Mouse (Mus musculus): ENCODE results near the gene Sumo2.
"Not testable (repeated sequence)": the region's sequence is repeated elsewhere in the genome, so short reads cannot be mapped to it uniquely, and the experiment has no call there.

Gene Sumo2

DNA sequence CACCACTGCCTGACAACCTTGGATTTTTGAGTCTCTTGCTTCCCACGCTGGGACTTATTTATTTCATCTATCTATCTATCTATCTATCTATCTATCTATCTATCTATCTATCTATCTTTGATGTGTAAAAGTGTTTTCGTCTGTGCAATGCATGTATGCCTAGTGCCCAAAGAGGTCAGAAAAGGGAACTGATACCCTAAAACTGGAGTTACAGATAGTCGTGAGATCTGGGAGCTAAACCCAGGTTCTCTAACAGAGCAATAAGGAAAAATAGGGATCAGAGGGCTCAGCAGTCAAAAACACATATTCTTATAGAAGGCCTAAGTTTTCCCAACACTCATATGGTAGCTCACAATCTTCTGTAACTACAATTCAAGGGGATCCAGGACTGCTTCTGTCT is 16.5 kb downstream of the Sumo2 start:
- in situ Hi-C loops (cut with MboI; ENCODE audit: low sequenced_read_pairs) = no loop called here

DNA sequence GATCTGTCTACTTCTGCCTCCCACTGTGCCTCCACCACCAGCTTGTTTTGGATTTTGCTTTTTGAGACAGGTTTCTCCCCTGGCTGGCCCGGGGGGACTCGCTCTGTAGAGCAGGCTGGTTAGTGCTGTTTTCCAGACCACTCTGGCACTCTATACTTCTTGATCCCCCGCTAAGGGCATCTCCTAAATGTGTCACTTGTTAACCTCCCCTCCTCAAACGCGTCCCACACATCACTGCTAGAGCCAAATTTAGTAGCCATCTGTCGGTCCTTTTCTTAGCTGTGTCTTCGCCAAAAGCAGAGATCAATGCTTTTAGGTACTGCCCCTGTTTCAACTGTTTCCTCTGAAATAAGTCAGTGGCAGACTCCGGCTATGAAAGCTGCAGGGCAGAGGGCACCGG is 17.4 kb downstream of the Sumo2 start:
- in situ Hi-C loops (cut with MboI; ENCODE audit: low sequenced_read_pairs) = no loop called here

DNA sequence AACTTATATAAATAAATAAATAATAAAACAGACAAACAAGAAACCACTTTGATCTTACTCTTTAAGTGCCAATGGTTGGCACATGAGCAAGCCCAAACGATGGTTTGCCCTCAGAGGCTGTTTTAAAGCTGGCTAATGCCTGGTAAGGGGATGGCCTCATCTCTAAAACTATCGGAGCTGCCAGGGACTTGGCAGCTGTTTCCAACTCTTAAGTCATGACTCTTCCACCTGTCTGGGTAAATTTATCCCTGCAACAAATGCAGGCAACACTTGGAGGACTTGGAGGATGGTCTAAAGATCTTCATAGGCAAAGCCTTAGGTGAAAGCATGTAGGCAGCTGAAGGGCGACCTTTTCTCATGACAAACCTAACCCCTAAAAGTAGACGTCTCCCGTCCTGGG is 19.1 kb downstream of the Sumo2 start:
- in situ Hi-C loops (cut with MboI; ENCODE audit: low sequenced_read_pairs) = no loop called here

DNA sequence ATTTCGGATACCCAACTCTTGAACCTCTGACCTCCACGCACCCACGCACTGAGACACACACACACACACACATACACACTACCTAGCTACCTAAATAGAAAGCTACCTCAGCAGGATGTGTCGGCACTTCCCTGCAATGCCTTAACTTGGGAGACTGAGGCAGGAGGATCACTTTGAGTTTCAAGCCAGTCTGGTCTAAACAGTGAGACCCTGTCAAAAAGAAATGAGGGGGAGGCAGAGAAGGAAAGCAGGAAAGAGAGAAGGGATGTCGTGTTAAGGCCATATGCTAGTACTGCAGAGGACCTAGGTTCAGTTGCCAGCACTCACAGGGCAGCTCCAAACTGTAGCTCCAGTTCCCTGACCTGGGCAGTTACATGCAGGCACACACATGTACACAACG is 21.1 kb downstream of the Sumo2 start:
- in situ Hi-C loops (cut with MboI; ENCODE audit: low sequenced_read_pairs) = no loop called here

DNA sequence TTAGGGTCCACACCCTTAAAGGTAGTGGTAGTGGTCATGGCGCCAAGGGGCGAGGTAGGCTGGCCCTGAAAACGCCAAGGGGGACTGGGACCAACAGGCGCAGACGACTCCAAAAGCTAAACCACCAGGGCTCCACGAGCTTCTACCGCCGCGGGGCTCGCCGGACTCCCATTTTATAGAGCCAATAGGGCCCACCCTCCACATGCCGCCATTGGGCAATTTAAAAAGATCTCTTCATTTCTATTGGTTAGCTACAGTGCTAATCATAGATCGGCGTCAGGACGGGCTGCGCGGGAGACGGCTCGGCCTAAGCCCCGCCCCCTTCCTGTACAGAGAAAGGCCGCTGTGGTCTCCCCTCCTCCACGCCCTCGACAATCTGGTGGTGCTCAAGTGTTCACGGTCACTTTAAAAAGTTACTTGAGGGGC is 21.8 kb downstream of the Sumo2 start, which contains the start of gene Jpt1:
Gene Jpt1, minus strand, starts transcription at position 150 of the 426 bp plus-strand sequence.
- in situ Hi-C loops (cut with MboI; ENCODE audit: low sequenced_read_pairs) = no loop called here

DNA sequence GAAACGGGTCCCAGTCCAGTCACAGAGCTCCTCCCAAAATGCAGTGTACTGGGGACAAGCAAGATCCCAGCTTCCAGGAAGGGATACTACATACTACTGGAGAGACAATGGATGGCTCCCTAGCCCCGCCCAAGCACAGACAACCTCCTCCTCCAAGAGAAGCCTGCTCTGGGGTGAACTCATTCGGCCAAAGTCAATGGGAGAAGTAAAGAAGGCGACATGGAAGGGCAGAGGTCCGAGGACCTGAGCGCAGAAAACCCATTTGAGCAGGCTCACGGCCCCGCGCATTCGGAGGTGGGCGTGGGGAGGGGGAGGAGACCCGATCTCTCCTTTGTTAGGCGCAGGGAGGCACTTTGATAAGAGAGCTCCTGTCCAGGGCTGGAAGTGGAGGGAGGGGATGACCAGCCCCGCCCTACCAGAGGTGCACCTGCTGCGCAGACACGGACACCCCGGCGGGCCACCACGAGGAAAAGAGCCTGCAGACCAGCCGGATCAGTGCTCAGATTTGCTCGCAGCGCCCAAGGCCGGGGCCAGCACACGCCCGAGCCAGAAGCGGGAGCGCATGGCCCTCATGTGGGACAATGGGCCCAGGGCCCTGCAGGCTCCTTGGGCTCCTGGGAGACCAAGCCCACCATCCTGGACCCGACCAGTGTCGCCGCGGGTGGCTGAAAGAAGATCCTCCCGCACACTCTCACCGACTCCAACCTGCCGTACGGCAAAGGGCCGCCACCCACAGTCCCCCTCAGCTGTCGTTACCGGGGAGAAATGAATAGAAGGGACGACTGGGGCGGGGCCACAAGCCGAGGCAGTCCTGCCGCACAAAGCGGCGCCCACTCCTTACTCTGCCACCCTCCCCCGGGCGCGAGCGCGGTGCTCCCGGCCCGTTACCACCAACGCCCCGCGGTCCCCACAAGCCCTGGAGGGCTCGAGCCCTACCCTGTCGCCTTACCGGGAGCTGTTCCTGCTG is 22.5 kb downstream of the Sumo2 start:
- in situ Hi-C loops (cut with MboI; ENCODE audit: low sequenced_read_pairs) = no loop called here

DNA sequence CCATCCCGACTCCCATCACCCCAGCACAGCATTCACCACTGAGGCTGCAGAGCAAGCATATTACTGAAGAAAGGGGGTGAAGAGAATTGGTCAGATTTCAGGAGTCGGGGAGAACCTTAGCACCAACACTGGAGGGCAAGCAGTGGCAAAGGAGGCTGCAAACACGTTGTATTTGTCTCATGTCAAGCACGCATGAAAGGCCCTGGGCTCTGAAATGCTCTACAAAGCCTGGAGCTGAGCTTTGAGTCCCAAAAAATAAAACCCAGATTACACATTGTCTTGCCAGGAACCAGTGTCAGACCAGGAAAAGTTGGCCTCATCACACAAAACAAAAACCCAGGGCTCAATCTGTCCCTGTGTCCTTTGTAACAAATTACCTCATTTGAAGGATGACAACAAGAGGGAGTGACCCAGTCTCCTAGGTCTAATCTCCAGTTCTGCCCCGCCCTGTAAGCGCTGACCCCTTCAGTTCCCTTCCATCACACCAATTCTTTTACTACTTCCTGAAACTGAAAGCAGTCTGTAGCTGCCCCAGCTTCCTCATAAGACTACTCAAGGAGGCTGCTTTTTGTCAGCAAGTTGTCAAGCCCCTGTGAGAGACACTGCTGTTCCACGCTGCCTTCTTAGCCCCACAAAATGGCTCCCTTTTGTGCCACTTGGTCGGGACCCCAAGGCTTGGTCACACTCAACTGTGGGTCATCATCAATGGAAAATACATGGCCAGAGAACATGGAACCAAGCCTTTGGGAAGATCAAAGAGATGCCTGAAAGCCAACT is 23.5 kb downstream of the Sumo2 start:
- in situ Hi-C loops (cut with MboI; ENCODE audit: low sequenced_read_pairs) = no loop called here

DNA sequence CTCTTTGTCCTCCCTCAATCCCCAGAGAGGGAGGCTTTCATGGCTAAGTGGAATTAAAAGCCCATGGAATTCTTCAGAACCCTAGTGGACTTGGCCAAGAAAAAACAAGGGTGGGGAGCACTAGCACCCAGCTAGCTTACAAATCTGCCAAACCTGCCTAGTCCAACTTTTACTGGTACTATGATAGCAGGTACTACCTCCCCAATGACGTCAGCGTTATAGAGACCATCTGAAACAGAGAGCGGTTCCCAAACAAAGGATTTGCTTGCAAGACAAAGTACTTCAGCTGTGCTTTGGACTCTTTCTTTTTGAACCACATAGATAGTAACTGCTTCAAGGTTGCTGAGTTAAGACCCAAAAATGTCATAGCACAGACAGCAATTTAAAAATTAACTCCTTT is 24.1 kb downstream of the Sumo2 start:
- in situ Hi-C loops (cut with MboI; ENCODE audit: low sequenced_read_pairs) = no loop called here

DNA sequence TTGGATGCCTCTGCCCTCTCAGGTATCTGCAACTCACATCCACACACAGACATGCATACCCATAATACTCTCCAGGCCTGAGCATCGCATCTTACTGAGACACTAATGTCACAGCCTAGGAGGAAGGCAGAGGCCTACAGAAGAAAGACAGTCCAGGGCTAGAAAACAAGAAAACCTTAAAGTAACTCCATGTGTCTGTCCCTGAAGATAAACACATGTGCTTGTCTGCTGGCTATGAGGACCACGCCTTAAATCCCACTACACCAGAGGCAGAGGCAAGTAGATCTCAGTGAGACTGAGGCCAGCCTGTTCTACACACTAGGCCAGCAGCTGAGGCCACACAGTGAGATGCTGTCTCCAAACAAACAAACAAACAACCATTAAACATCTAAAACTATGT is 25.0 kb downstream of the Sumo2 start:
- in situ Hi-C loops (cut with MboI; ENCODE audit: low sequenced_read_pairs) = no loop called here

DNA sequence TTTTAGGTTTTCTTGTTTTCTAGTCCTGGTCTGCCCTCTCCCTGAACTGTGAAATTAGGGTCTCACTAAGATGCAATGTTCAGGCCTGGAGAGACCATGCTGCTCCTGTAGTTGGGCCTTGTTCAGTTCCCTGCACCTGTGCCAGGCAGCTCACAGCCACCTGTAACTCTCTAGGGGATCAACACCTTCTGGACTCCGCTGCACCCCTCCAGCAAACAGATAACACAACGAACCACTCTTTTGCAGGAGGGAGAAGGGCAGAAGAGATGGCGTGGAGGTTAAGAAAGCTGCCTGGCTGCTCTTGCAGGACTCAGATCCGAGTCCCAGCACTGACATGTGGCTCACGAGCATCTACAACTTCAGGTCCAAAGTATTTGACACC is 25.6 kb downstream of the Sumo2 start:
- in situ Hi-C loops (cut with MboI; ENCODE audit: low sequenced_read_pairs) = no loop called here

DNA sequence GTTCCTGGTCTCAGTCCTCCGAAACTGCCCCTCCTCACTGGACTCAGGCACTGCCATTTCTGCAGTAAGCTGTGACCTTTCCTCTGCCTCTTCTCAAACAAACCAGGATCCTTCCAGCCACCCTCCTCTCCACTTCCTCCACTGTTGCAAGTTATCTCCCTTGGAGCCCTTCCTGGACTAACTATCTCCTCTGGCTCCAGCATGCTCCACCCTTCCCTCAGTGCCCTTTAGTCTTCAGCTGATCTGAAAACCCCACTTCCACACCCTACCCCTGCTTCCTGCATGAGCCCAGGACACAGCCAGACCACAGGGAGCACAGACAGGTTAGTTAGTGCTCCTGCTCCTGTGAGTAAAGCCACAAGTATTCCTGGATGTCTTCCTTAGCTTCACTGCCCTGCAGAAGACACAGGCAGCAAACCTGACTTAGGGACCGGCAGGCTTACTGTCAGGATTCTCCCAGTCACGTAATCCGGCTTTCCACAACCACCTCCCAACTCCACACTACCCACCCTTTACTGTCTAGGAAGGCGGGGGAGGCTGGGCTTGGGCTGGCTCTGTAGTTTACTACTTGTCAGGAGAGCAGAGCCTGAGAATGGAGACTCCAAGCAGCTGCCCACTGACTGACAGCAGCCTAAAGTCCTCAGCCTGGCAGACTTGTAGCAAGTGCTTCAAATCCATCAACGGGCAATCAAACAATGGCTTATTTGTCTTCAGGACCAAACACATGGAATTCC is 26.1 kb downstream of the Sumo2 start:
- in situ Hi-C loops (cut with MboI; ENCODE audit: low sequenced_read_pairs) = no loop called here

DNA sequence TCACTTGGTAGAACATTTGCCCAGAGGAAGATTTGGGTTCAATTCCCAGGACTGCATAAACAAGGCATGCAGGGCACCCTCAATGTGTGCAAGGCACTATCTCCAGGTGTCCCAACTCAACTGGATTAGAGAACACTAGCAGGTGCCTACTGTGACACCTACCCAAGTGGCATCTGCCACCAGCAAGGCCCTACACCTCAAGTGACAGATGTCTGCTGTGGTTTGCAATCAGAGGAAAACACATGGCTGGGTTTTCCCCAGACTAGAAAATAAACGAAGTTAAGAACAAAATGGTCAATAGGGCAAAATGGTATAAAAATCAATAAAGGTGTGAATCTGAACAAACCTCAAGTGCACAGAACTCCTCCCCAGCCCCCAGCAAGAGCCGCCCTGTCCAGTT is 28.0 kb downstream of the Sumo2 start:
- in situ Hi-C loops (cut with MboI; ENCODE audit: low sequenced_read_pairs) = no loop called here

DNA sequence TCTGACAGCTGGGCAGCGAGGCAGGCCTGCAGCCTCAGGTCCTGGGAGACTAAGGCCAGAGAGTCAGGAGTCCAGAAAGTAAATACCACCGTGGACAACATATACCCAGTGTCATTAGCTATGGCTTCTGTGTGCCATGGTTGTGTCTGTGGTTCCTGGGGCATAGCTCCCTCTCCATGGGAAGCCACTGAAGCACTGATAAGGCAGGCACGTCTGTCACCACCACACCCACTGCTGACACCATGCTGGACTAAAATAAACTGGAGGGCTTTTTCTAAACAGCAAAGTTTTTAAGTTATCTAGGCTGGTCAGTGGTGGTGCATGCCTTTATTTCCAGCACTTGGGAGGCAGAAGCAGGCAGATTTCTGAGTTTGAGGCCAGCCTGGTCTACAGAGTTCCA is 29.5 kb downstream of the Sumo2 start:
- in situ Hi-C loops (cut with MboI; ENCODE audit: low sequenced_read_pairs) = no loop called here

DNA sequence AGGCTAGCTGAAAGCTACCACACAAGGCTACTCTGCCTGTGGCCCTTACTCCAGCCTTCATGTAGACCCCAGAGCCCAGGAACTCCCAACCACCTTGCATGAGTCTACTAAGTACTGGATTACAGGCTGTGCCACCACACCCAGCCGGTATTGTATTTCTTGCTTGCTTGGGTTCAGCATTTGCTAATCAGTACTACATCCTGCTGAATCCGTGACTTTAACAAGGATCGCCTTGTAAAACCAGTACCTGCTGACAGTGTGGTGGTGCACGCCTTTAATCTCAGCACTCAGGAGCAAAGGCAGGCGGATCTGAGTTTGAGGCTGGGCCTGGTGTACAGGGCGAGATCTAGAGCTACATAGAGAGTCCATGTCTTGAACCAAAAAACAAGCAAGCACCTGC is 33.4 kb downstream of the Sumo2 start:
- in situ Hi-C loops (cut with MboI; ENCODE audit: low sequenced_read_pairs) = no loop called here

DNA sequence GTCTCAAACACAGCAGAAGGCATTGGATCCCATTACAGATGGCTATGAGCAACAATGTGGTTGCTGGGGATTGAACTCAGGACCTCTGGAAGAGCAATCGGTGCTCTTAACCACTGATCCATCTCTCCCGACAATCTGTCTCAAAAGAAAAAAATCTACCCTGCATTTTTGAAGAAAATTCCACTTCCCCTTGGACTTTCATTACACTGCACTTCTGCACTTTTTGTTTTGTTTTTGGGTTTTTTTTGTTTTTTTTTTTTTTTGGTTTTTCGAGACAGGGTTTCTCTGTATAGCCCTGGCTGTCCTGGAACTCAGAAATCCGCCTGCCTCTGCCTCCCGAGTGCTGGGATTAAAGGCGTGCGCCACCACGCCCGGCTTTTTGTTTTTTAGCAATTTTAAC is 39.5 kb downstream of the Sumo2 start:
- in situ Hi-C loops (cut with MboI; ENCODE audit: low sequenced_read_pairs) = not testable (repeated sequence)

DNA sequence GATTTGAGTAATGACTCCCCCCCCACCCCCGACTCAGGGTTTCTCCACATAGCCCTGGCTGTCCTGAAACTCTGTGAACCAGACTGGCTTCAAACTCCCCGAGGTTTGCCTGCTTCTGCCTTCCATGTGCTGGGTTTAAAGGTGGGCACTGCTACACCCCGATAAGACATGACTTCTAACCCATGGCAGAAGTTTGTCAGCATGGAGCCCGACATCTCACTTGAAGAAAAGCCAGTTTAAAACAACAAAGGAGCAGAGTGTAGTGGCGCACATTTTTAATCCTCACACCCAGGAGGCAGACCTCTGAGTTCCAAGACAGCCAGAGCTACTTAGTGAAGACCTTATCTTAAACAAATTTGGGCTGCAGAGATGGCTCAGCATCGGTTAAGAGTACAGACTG is 43.7 kb downstream of the Sumo2 start:
- in situ Hi-C loops (cut with MboI; ENCODE audit: low sequenced_read_pairs) = no loop called here

DNA sequence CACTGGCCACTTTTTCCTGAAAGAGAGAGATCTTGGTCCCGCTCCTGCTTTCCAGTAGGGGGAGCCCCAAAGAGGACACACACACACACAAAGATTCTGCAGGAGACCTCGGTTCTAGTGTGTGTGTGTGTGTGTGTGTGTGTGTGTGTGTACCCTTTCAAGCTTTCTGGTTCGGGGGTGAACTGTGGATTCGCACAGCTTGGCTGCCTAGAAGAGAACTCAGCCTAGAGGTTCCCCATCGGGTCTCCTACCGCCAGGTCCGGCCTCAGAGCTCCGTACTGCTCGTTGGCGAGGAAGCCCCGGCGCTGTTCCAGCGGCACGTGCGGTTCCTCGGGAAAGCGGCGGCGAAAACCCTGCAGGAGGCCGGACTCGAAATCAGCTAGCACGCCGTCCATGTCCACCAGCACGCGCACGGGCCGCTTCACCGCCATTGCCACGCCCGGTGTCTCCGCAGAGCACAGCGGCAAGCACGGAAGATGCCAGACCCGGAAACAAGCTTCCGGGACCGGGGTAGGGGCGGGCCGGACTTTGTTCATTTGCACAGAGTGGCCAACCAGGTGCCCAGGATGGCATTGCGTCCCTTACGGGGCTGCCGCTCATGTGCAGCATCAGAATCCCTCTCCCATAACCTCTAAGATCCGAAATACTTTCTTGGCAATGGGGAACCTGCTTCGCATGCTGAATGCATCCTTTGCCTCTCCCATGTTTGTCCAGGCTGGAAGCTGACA is 44.6 kb downstream of the Sumo2 start, which contains the start of gene Nt5c:
Gene Nt5c, minus strand, starts transcription at position 507 of the 728 bp plus-strand sequence.
- in situ Hi-C loops (cut with MboI; ENCODE audit: low sequenced_read_pairs) = no loop called here

DNA sequence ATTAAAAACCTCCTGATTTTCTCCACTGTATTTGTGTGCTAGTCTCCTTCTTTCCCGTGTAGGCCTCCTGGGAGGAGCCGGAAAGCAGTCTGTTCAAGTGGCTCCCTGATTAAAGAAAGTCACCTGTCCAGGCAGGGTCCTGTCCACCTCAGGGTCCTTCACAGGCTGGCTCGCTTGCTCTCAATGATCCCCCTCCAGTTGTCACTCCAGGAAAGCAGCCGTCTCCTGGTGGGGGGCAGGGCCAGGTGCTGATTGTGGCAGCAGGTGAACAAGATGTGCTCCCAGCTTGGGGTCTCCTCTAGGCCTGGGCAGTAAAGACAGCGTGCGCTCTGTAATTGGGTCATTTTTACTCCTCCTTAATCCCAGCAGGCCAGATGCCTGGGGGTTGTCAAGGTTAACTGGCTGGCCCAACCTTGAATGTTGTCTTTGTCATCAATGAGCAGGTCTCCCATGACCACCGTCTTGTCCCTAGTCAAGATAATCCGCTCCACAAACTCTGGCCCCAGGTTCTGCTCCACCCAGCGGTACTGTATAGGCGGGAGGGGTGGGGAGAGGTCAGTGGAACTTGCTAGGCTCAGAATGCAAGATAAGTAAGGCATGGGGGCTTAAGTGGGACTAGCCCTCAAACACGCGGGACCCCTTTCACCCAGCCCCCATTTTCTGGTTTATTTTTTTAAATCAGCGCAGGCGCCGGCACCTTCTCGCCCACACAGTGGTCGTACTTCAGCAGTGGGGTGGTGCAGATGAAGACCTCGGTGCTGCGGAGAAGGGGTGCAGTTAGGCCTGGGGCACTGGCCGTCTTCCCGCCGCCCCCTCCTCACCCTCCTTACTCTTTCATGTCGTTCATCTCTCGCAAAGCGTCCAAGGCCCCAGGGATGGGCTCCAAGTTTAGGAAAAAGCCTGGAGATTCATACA is 45.4 kb downstream of the Sumo2 start:
- in situ Hi-C loops (cut with MboI; ENCODE audit: low sequenced_read_pairs) = no loop called here

DNA sequence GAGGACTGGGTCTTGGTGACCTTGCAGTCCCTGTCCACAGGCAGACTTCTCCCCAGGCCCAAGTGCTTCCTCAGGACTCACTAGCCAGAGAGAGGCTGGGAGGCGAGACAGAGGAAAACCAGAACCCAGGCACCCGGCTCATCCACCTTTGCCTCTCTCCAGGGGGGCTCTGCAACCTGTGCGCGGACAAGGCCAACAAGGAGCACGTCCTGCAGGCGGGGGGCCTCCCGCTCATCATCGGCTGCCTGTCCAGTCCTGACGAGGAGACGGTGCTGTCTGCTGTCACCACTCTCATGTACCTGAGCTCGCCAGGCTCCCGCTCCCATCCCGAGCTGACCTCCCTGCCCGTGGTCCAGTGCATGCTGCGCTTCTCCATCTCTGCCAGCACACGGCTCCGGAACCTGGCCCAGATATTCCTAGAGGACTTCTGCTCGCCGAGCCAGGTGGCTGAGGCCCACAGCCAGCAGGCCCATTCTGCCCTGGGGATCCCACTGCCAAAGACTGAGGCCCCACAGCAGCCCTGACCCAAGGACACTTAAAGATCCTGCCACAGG is 47.4 kb downstream of the Sumo2 start:
- in situ Hi-C loops (cut with MboI; ENCODE audit: low sequenced_read_pairs) = no loop called here
